Mouse (Mus musculus) splenic B cell, adult 2 months (primary cell): ENCODE results near the gene Fam124b.
A peak's percentile ranks its signal among the peaks of the same experiment; 100 is the strongest.

Experiments used
- DNase-seq: peaks from one replicate; pipeline ENCODE4 v3.0.0-alpha.2; 2011; ENCODE audit warnings: low read depth, low spot score
- H3K27me3 ChIP-seq: 2 replicates; pipeline ENCODE4 v1.6.1; 2012; ENCODE audit warnings: mild to moderate bottlenecking, low read length, moderate library complexity, mixed read lengths; ENCODE audit not compliant: control insufficient read depth, poor library complexity, insufficient read depth, severe bottlenecking
- H3K36me3 ChIP-seq: 2 replicates; pipeline ENCODE4 v1.6.1; 2012; ENCODE audit warnings: mild to moderate bottlenecking, low read length, moderate library complexity, mixed read lengths; ENCODE audit not compliant: control insufficient read depth, poor library complexity, insufficient read depth, severe bottlenecking

Gene Fam124b

GRCm38 (mm10) chr1:80213826-80214225, 4.4 kb downstream of the Fam124b start:
- DNase-seq = peak; percentile 31
- Histone ChIP-seq H3K27me3 (no peaks in the 10 kb centered on the region), H3K36me3 (no peaks in the 10 kb centered on the region)

- no peaks in the 10 kb centered on the region for H3K36me3 ChIP-seq
- no peak for DNase-seq
- H3K27me3 ChIP-seq = no peaks in the 10 kb centered on the region
Measured at GRCm38 (mm10) chr1:80213146-80213545, 5.1 kb downstream of the Fam124b start.

- Histone ChIP-seq H3K36me3 (no peaks in the 10 kb centered on the region), H3K27me3 (no peaks in the 10 kb centered on the region)
- DNase-seq = no peak
Measured at GRCm38 (mm10) chr1:80202314-80202713, 16.0 kb downstream of the Fam124b start.

- DNase-seq = no peak
- no peaks in the 10 kb centered on the region for H3K27me3 ChIP-seq
- no peaks in the 10 kb centered on the region for H3K36me3 ChIP-seq
Measured at GRCm38 (mm10) chr1:80192837-80193236, 25.4 kb downstream of the Fam124b start.

DNA sequence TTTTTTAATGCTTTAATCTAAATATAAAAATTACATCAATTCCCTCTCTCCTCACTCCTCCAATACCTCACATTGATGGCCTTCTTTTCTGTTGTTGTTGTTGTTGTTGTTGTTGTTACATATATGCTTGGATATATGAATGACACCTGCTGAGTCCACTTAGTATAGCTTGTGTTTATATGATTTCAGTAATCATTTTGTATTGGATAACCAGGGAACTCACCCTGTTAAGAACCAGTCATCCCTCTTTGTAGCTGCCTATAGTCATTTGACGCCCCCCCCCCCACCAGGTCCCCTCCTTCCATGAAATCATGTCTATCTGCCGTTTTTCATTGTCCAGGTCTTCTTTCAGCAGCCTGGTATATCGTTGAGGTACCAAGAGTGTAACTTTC, 36.9 kb downstream of the Fam124b start:
- DNase-seq = no peak

GRCm38 (mm10) chr1:80180767-80181413, 37.4 kb downstream of the Fam124b start:
- Histone ChIP-seq H3K27me3 (no peaks in the 10 kb centered on the region), H3K36me3 (no peaks in the 10 kb centered on the region)
- peak; percentile 80 for DNase-seq

More for the DNA sequence above, 36.9 kb downstream of the Fam124b start:
- no peaks in the 10 kb centered on the region for H3K36me3 ChIP-seq
- no peaks in the 10 kb centered on the region for H3K27me3 ChIP-seq

DNA sequence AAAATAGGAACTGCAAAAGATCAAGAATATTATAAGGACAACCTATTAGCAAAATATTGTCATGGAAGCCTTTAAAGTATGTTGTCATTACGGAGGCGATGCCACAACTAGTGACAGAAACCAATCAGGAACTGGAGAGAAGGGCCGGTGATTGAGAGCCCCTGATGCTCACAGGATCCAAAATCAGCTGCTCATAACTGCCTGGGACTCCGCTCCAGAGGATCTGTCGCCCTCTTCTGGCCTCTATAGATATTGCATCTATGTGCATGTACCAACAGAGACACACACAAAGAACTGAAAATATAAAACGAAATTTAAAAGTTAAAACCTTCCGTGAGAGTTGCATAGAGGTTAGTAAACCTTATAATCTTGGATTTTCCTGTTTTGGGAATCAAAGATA, 38.1 kb downstream of the Fam124b start:
- peak; percentile 20 for DNase-seq
- H3K36me3 ChIP-seq = no peaks in the 10 kb centered on the region
- no peaks in the 10 kb centered on the region for H3K27me3 ChIP-seq

DNA sequence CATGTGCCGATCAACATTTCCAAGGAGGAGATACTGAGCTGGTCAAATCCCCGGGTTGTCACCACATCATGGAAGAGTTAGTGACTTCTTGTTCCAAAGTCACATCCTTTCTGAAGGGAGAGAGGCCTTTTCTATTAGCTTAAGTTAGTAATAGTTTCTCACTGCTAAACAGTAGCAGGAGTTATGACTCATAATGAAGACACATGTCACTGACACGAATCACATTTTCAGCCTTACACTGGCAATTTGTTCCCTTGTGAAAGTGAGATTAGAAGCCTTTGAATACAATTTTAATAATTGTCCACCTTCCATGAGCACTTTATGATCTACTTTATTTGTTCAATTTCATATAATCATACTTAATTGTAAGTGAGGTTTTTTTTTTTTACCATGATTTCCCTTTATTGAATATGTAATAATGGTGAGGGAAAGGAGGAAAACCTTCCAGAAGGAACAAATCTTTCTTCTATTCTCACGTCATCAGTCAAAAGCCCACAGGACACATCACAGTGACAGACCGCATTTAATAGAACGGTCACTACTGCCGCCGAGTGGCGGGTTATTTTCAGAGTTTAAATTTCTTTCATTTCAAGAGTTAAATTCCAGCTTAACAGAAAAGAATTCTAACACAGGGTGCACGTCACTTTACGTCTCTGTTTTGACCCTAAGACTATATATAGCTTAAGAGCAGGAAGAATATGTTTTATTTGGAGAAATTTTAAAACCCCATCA, 40.5 kb downstream of the Fam124b start:
- no peaks in the 10 kb centered on the region for H3K36me3 ChIP-seq
- no peak for DNase-seq
- H3K27me3 ChIP-seq = no peaks in the 10 kb centered on the region

DNA sequence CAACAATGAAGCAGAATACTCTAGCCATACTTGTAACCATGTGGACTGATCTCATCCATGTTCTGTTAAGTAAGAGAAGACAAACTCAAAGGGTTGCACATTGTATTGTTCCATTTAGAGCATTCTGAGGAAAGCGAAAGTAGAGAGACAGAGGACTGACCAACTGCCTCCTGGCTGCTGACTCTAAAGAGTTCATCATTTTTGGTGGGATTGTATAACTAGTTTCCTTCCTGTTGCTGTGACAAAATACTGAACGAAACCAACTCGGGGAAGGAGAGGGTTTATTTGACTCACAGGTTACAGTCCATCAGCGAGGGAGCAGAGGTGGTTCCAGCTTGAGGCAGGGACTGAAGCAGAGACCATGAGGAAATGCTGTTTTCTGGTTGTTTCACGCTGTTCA, 50.6 kb downstream of the Fam124b start:
- Histone ChIP-seq H3K27me3 (no peaks in the 10 kb centered on the region), H3K36me3 (no peaks in the 10 kb centered on the region)
- no peak for DNase-seq

DNA sequence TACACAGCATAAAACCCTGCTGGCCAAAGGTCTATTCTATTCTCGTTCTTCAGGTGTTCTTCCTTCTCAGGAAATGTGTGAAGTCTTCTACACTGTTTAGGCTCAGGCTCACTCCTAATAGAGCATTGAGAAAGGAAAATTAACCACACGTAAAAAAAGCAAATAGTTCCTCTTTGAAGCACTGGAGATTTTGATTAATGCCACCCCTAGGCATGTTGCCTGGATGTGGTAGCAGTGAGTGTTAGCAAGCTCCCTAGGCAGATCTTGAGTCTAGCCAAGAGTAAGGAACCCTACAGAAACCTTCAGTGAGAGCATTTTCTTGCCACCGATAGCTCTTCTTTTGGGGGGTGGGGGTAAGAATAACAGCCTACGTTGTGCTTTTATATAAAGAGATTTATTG, 51.7 kb downstream of the Fam124b start:
- no peak for DNase-seq
- Histone ChIP-seq H3K36me3 (no peaks in the 10 kb centered on the region), H3K27me3 (no peaks in the 10 kb centered on the region)

- no peak for DNase-seq
- H3K27me3 ChIP-seq = no peaks in the 10 kb centered on the region
Measured at GRCm38 (mm10) chr1:80165391-80165790, 52.9 kb downstream of the Fam124b start.

GRCm38 (mm10) chr1:80162943-80163342, 55.3 kb downstream of the Fam124b start:
- no peaks in the 10 kb centered on the region for H3K27me3 ChIP-seq
- no peak for DNase-seq
- H3K36me3 ChIP-seq = no peaks in the 10 kb centered on the region

More at GRCm38 (mm10) chr1:80165391-80165790, 52.9 kb downstream of the Fam124b start:
- H3K36me3 ChIP-seq = no peaks in the 10 kb centered on the region

DNA sequence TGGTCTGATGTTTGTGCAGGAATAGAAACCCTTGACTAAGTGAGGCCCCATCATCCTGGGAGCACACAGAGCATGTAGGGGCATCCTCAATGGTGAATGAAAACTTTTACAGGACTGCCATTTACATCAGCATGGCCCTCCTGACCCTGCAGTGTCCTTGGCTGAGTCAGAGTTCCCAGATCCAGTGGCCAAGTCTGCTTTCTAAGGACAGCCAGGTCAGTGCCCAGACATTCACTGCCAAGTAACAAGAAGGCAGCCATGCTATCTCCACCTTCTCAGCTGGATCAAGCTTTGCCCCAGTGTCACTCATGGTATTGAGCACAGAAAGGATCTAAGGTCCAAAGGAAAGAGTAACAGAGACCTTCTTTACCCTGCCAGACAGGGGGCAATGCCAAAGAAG, 58.7 kb downstream of the Fam124b start:
- no peaks in the 10 kb centered on the region for H3K27me3 ChIP-seq
- DNase-seq = no peak
- no peaks in the 10 kb centered on the region for H3K36me3 ChIP-seq

DNA sequence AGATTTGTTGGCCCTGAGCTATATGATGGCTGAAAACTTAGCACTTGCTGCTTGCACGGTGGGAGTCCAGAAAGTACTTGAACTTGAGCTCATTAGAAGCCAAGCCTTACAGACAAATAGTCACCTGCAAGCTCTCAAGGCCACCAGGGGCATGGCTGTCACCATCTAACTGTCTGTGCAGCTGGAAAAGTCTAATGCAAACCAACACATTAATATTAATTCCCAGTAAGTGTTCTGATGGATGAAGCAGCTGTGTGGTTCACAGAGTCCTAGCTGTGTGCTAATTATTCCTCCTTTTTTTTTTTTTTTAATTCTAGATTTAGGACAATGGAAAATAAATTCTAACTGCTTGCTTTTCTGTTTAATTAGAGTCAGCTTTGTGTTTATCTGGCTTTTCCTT, 63.4 kb downstream of the Fam124b start:
- no peak for DNase-seq
- no peaks in the 10 kb centered on the region for H3K27me3 ChIP-seq
- no peaks in the 10 kb centered on the region for H3K36me3 ChIP-seq

DNA sequence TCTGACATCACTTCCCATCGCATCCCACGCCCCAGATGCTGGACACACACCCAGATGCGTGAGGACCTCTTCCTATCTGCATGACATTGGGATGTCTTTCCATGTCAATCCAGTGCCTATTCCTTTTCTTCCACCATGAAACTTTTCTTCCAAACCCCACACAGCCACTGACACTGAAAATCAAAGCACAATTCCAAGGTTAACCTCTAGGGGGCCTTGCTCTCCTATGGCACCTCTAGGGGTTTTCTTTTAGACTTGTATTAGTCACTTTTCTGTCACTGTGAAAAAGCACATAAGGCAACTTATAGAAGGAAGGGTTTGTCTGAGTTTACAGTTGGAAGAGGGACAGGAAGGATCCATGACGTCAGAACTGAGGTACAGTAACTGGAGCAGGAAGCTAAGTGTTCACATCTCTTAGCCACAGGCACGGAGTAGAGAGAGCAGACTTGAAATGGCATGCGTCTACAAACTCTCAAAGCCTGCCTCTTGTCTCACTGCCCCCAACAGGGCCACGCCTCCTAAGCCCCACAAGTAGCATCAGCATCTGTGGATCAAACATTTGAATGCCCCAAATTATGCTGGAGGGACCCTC, 65.1 kb downstream of the Fam124b start:
- H3K36me3 ChIP-seq = no peaks in the 10 kb centered on the region
- H3K27me3 ChIP-seq = no peaks in the 10 kb centered on the region
- no peak for DNase-seq
